Mouse (Mus musculus): ENCODE measurements at regions not wholly inside any gene's neighbourhood (a gene's known extent, or its start where the extent isn't known, plus 50 kb on each side); places are given as distances from the start of the nearest gene placed in this dataset.

GRCm38 (mm10) chrX:159116210-159116609 lies 93.9 kb upstream of the Rps6ka3 start:
- Histone ChIP-seq H3K4me3 (no peak overlapping the region), H3K4me1 (no peaks in the 10 kb centered on the region), H3K36me3 (no peaks in the 10 kb centered on the region), H3K27me3 (ENCODE audit: insufficient read depth, poor library complexity, severe bottlenecking) (no peaks in the 10 kb centered on the region), H3K9me3 (no peaks in the 10 kb centered on the region), H3K27ac (no peak overlapping the region)
- DNase-seq (ENCODE audit: low spot score), result no peak

DNA sequence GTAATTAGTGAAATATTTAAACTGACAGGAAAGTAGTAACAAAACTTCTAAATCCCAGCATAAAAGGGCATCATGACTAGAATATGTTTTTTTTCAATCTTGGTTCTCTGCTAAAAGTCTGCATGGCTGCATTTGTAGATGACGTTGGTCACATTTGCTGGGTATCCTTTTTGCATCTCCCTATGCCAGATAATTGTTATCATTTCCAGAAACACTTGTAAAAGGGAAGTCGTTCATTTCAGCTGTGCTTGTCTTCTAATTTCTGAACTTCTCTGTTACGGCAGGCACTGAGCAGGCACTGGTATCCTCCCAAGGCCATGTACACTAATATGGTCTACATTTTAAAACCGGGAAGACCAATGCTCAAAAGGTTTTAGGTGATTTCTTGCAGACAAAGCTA lies 69.6 kb upstream of the Rps6ka3 start:
- 60% methylated on average over 4 of the region's 4 CpGs for WGBS
- DNase-seq (ENCODE audit: low spot score), result no peak
- no peaks in the 10 kb centered on the region for H3K27me3 ChIP-seq (ENCODE audit: insufficient read depth, poor library complexity, severe bottlenecking)

DNA sequence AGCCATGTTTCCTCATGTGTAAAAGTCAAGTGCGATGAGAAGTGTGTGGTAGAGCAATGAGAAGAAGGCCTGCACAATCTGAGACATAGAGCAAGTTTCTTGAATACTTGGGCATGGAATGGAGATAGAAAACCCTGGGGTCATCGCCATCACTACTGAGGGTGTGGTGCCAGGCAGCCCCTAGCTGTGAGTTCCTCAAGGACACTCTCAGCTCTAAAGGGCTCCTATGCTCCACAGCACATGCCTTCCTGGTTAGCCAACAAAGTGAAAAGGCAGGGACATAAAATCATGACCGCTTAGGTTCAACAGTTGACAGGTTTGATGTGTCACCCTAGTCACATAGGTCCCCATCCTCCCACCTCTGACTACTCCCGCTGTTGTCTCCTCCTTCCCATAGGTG lies 66.8 kb upstream of the Rps6ka3 start:
- H3K9me3 ChIP-seq, result no peaks in the 10 kb centered on the region
- H3K27ac ChIP-seq, result no peak overlapping the region
- DNase-seq (ENCODE audit: low spot score), result no peak
- H3K36me3 ChIP-seq, result no peaks in the 10 kb centered on the region
- no peak overlapping the region for H3K4me3 ChIP-seq
- H3K4me1 ChIP-seq, result no peaks in the 10 kb centered on the region
- WGBS, result 84% methylated on average over 4 of the region's 4 CpGs
- no peaks in the 10 kb centered on the region for H3K27me3 ChIP-seq (ENCODE audit: insufficient read depth, poor library complexity, severe bottlenecking)

More for the DNA sequence above, 69.6 kb upstream of the Rps6ka3 start:
- H3K27ac ChIP-seq, result no peak overlapping the region
- no peaks in the 10 kb centered on the region for H3K36me3 ChIP-seq
- H3K4me1 ChIP-seq, result no peaks in the 10 kb centered on the region
- H3K4me3 ChIP-seq, result no peak overlapping the region
- no peaks in the 10 kb centered on the region for H3K9me3 ChIP-seq

DNA sequence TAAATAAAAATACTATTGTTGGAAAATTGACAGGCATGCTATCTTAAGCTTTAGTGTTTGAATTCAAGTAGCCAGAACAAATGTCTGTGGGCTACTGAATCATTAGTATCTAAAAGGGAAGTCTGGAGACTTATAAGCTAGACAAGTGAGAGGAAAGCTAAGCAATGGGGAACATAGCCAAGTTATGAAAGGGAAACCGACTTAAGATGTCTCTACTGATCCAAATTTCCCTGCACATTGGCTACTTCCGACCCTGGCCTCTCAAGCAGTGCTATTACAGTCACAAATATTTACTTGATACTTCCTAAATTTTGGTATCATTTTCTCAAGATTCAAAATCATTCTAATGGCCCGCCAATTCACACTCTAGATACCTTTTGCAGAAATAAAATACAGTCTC lies 65.4 kb upstream of the Rps6ka3 start:
- no peak overlapping the region for H3K4me3 ChIP-seq
- no peak for DNase-seq (ENCODE audit: low spot score)
- no peaks in the 10 kb centered on the region for H3K9me3 ChIP-seq
- H3K36me3 ChIP-seq, result no peaks in the 10 kb centered on the region
- H3K27ac ChIP-seq, result no peak overlapping the region
- H3K4me1 ChIP-seq, result no peaks in the 10 kb centered on the region
- WGBS, result 70% methylated on average over 3 of the region's 3 CpGs
- no peaks in the 10 kb centered on the region for H3K27me3 ChIP-seq (ENCODE audit: insufficient read depth, poor library complexity, severe bottlenecking)

- Histone ChIP-seq H3K36me3 (no peaks in the 10 kb centered on the region), H3K4me3 (no peak overlapping the region), H3K9me3 (no peaks in the 10 kb centered on the region), H3K27me3 (ENCODE audit: insufficient read depth, poor library complexity, severe bottlenecking) (no peaks in the 10 kb centered on the region), H3K4me1 (no peaks in the 10 kb centered on the region), H3K27ac (no peak overlapping the region)
- 48% methylated on average over 4 of the region's 4 CpGs for WGBS
- no peak for DNase-seq (ENCODE audit: low spot score)
Observed at GRCm38 (mm10) chrX:159145212-159145611, 64.9 kb upstream of the Rps6ka3 start.

- DNase-seq (ENCODE audit: low spot score), result no peak
- H3K27me3 ChIP-seq (ENCODE audit: insufficient read depth, poor library complexity, severe bottlenecking), result no peaks in the 10 kb centered on the region
- no peaks in the 10 kb centered on the region for H3K4me1 ChIP-seq
- H3K27ac ChIP-seq, result no peak overlapping the region
- H3K4me3 ChIP-seq, result no peak overlapping the region
- 65% methylated on average over 5 of the region's 5 CpGs for WGBS
- H3K36me3 ChIP-seq, result no peaks in the 10 kb centered on the region
- H3K9me3 ChIP-seq, result no peaks in the 10 kb centered on the region
Observed at GRCm38 (mm10) chrX:159155786-159156185, 54.3 kb upstream of the Rps6ka3 start.

GRCm38 (mm10) chrX:159156976-159157375 lies 53.1 kb upstream of the Rps6ka3 start:
- H3K27me3 ChIP-seq (ENCODE audit: insufficient read depth, poor library complexity, severe bottlenecking), result no peaks in the 10 kb centered on the region
- 62% methylated on average over 4 of the region's 4 CpGs for WGBS
- no peak overlapping the region for H3K4me3 ChIP-seq
- H3K9me3 ChIP-seq, result no peaks in the 10 kb centered on the region
- no peak for DNase-seq (ENCODE audit: low spot score)
- no peak overlapping the region for H3K27ac ChIP-seq
- H3K4me1 ChIP-seq, result no peaks in the 10 kb centered on the region
- H3K36me3 ChIP-seq, result no peaks in the 10 kb centered on the region

- H3K9me3 ChIP-seq, result no peaks in the 10 kb centered on the region
- H3K36me3 ChIP-seq, result no peaks in the 10 kb centered on the region
- DNase-seq (ENCODE audit: low spot score), result no peak
- H3K4me1 ChIP-seq, result no peaks in the 10 kb centered on the region
- H3K27me3 ChIP-seq (ENCODE audit: insufficient read depth, poor library complexity, severe bottlenecking), result no peaks in the 10 kb centered on the region
- WGBS, result 72% methylated on average over 2 of the region's 2 CpGs
- no peak overlapping the region for H3K4me3 ChIP-seq
- no peak overlapping the region for H3K27ac ChIP-seq
Observed at GRCm38 (mm10) chrX:159159727-159160126, 50.4 kb upstream of the Rps6ka3 start.

Data from heart, embryonic 10.5 days (tissue).